9 mouse cellular contexts compared by ENCODE assay signal in genomic region chr11:103003210-103003609, GRCm38 (mm10). TPM values are rescaled to one million over a fixed set of nuclear protein-coding genes. Genes with fewer than 3 reads are reported as not detected.
A peak's percentile ranks its signal among the peaks of the same experiment; 100 is the strongest.
DNase-seq lines count a peak whose midpoint lies in the region; ATAC-seq and TF ChIP-seq lines count a peak whose summit lies in the region.
"Had no signal": no experiment of that assay in that cellular context is flagged by ENCODE, and none has a peak within 500 bp of the region (broad histone marks: within the 10 kb centered on the region; RNA-seq: fewer than 3 reads in every experiment).

No protein-coding gene starts in this region.

- H3K27ac ChIP-seq in gastrocnemius, adult 2 months: peak overlapping the region; percentile 67
- peak overlapping the region; percentile 82 for H3K27ac ChIP-seq in intestine, embryonic 15.5 days

- no peaks in the 10 kb centered on the region for H3K36me3 ChIP-seq in intestine, embryonic 15.5 days

- TF ChIP-seq CTCF in gastrocnemius, adult 2 months (IDR thresholded peaks at IDR 0.05): no peak

- DNase-seq in 3T3-L1 (ENCODE audit: low read depth, low spot score) (peak; percentile 99), ZHBTc4 (ENCODE audit: low read depth, low spot score) (peak; percentile 32)
- peak; percentile 85 for DNase-seq in gastrocnemius, adult 2 months
- DNase-seq in left cerebral cortex, postnatal 14 days (ENCODE audit: low spot score in 2 of 2): peak; percentile 78 to 92
- DNase-seq in right cerebral cortex, adult 2 months (ENCODE audit: low spot score in 2 of 2): peak; percentile 80 to 83
- DNase-seq in cerebellum, adult 9-11 months: no peak
- no peak for DNase-seq in retina, postnatal 1 day

- peak; percentile 80 for ATAC-seq in intestine, embryonic 15.5 days

- H3K4me1 ChIP-seq in intestine, embryonic 15.5 days (replicated peaks): peaks cover 32% of the 10 kb centered on the region

- H3K4me3 ChIP-seq in gastrocnemius, adult 2 months: no peak overlapping the region
- H3K4me3 ChIP-seq in intestine, embryonic 15.5 days (replicated peaks): no peak overlapping the region

- H3K9me3 ChIP-seq in intestine, embryonic 15.5 days: no peaks in the 10 kb centered on the region

- 24% methylated on average over 5 of the region's 5 CpGs for WGBS in intestine, embryonic 15.5 days

- no peak overlapping the region for H3K9ac ChIP-seq in intestine, embryonic 15.5 days

- no peak overlapping the region for H3K4me2 ChIP-seq in intestine, embryonic 15.5 days (replicated peaks)

- intact Hi-C loops in gastrocnemius, adult 2 months (cut with DNase I): no loop called here
- intact Hi-C loops in left cerebral cortex, postnatal 14 days (cut with DNase I): no loop called here

- H3K27me3 ChIP-seq in intestine, embryonic 15.5 days (replicated peaks): no peaks in the 10 kb centered on the region

RNA-seq across cellular contexts. Expression of gene Nmt1, which starts 24.8 kb away (rescaled TPM):
- total RNA-seq in gastrocnemius, adult 2 months (2021): 10 to 100 TPM; 43.8 to 51.9 TPM
- 60.0 and 66.6 TPM in 2 replicates for polyA plus RNA-seq in intestine, embryonic 15.5 days (2015; fragmentation: Nextera tagmentation; extraction: Ambion mirVana)
- 100 to 1,000 TPM; 105 to 107 TPM for total RNA-seq in left cerebral cortex, postnatal 14 days (2021)

RNA-seq across cellular contexts. Expression of gene Dcakd, which starts 24.9 kb away (rescaled TPM):
- total RNA-seq in gastrocnemius, adult 2 months (2021): 10 to 100 TPM; 12.4 to 25.8 TPM
- polyA plus RNA-seq in intestine, embryonic 15.5 days (2015; fragmentation: Nextera tagmentation; extraction: Ambion mirVana): 101 and 105 TPM in 2 replicates
- total RNA-seq in left cerebral cortex, postnatal 14 days (2021): 10 to 100 TPM; 90.2 to 93.2 TPM

RNA-seq across cellular contexts. Expression of gene C1ql1, which starts 56.7 kb away (rescaled TPM):
- total RNA-seq in gastrocnemius, adult 2 months (2021): not detected
- polyA plus RNA-seq in intestine, embryonic 15.5 days (2015; fragmentation: Nextera tagmentation; extraction: Ambion mirVana): 4.2 and 4.4 TPM in 2 replicates
- total RNA-seq in left cerebral cortex, postnatal 14 days (2021): 10 to 100 TPM; 20.7 to 25.2 TPM
- total RNA-seq: neutrophil, adult 5-6 weeks had no signal

Comparison
In these comparisons a context has a peak if more than half of its experiments do, and no peak if none do; other contexts are left out.
1. DNase-seq: peak in 3T3-L1 (single experiment), ZHBTc4 (single experiment), gastrocnemius, adult 2 months (single experiment), left cerebral cortex, postnatal 14 days (2 of 2) and right cerebral cortex, adult 2 months (2 of 2); none in cerebellum, adult 9-11 months (single experiment) and retina, postnatal 1 day (single experiment).
2. RNA of gene C1ql1, which starts 56.7 kb away (total RNA-seq): 20.7 to 25.2 TPM in left cerebral cortex, postnatal 14 days; not detected in gastrocnemius, adult 2 months; every median in the first group is over 10 times any median in the second.